Mouse (Mus musculus) embryonic facial prominence, embryonic 14.5 days (tissue): ENCODE results near the gene Lonp2. TPM values are rescaled to one million over a fixed set of nuclear protein-coding genes. Genes with fewer than 3 reads are reported as not detected.

Experiments
- ATAC-seq: fragments of 200-750 bp; cut with Nextera tagmentation; 2 replicates; pipeline ENCODE4 v1.8.0; 2017; ENCODE audit warnings: low read depth, moderate number of reproducible peaks, moderate TSS enrichment
- DNase-seq: peaks from one replicate; pipeline ENCODE4 v3.0.0-alpha.2; 2015; ENCODE audit warnings: low spot score
- H3K27ac ChIP-seq: fragments of 300-500 bp; sonication (generic); replicated peaks from 2 replicates; pipeline ENCODE4 v1.5.1; 2014; ENCODE audit warnings: low read depth, mild to moderate bottlenecking, low read length, moderate library complexity
- H3K27me3 ChIP-seq: fragments of 300-500 bp; sonication (generic); replicated peaks from 2 replicates; pipeline ENCODE4 v1.6.1; 2014; ENCODE audit warnings: low read length; ENCODE audit not compliant: control insufficient read depth, insufficient read depth
- H3K36me3 ChIP-seq: fragments of 300-500 bp; sonication (generic); 2 replicates; pipeline ENCODE4 v1.6.1; 2014; ENCODE audit warnings: low read length, mixed read lengths; ENCODE audit not compliant: control insufficient read depth, insufficient read depth
- H3K4me1 ChIP-seq: fragments of 300-500 bp; sonication (generic); 2 replicates; pipeline ENCODE4 v1.6.1; 2014; ENCODE audit warnings: antibody characterized with exemption, low read length; ENCODE audit not compliant: control insufficient read depth, insufficient read depth
- H3K4me2 ChIP-seq: fragments of 300-500 bp; sonication (generic); 2 replicates; pipeline ENCODE4 v1.6.1; 2014; ENCODE audit warnings: low read depth, mild to moderate bottlenecking, low read length, moderate library complexity, mixed read lengths
- H3K4me3 ChIP-seq: fragments of 300-500 bp; sonication (generic); 2 replicates; pipeline ENCODE4 v1.5.1; 2014; ENCODE audit warnings: low read depth, mild to moderate bottlenecking, low read length
- H3K9ac ChIP-seq: fragments of 300-500 bp; sonication (generic); 2 replicates; pipeline ENCODE4 v1.6.1; 2014; ENCODE audit warnings: low read depth, mild to moderate bottlenecking, low read length, moderate library complexity, mixed read lengths
- H3K9me3 ChIP-seq: fragments of 300-500 bp; sonication (generic); 2 replicates; pipeline ENCODE4 v1.6.1; 2016; ENCODE audit warnings: low read length; ENCODE audit not compliant: control insufficient read depth
- WGBS: fragments of 180-500 bp; shearing (Covaris S2); extraction: QIAGEN DNeasy Blood & Tissue Kit; methylation state at CpG from one replicate; pipeline ENCODE4 v1.1.7; 2014; 5-methylcytosine and 5-hydroxymethylcytosine counted together
- polyA plus RNA-seq: library from polyadenylated mRNA; unstranded; fragments of >200 nt; fragmentation: Nextera tagmentation; extraction: Ambion mirVana; gene quantifications from 2 replicates; pipeline ENCODE4 v1.2.1, GENCODE M21; 2014

The Lonp2 gene
- polyA plus RNA-seq, 1 experiment from 2014 or later: 55.7 TPM

GRCm38 (mm10) chr8:86758651-86759050 lies 134.8 kb downstream of the Lonp2 start:
- Histone ChIP-seq H3K4me2 (no peak overlapping the region), H3K4me3 (no peak overlapping the region), H3K9ac (no peak overlapping the region), H3K36me3 (no peaks in the 10 kb centered on the region), H3K27me3 (no peaks in the 10 kb centered on the region), H3K9me3 (no peaks in the 10 kb centered on the region), H3K27ac (no peak overlapping the region), H3K4me1 (no peaks in the 10 kb centered on the region)
- no peak for DNase-seq
- no peak for ATAC-seq
- 80% methylated on average over 3 of the region's 3 CpGs for WGBS

GRCm38 (mm10) chr8:86759090-86759491 lies 135.2 kb downstream of the Lonp2 start:
- 69% methylated on average over 4 of the region's 4 CpGs for WGBS
- Histone ChIP-seq H3K27me3 (no peaks in the 10 kb centered on the region), H3K27ac (no peak overlapping the region), H3K9ac (no peak overlapping the region), H3K4me2 (no peak overlapping the region), H3K9me3 (no peaks in the 10 kb centered on the region), H3K4me3 (no peak overlapping the region), H3K4me1 (no peaks in the 10 kb centered on the region), H3K36me3 (no peaks in the 10 kb centered on the region)
- no peak for DNase-seq
- no peak for ATAC-seq

DNA sequence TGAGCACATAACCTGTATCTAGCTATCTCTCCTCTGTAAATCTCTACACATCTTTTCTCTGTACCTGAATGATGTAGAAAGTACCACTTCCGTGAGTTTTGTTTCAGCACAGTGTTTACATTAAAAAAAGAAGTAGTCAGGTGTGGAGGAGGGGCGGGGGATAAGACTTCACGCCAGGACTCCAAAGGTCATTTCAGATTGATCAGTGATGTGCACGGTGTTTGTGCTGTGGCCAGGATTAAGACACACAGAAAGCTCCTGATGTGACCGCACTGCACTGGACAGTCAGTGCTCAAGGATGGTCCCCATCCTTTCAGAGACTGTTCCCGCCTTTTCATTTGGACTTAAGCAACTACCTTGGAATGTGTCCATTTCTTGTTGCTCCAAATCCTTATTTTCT lies 136.9 kb downstream of the Lonp2 start:
- H3K9ac ChIP-seq: no peak overlapping the region
- DNase-seq (no peak), ATAC-seq (no peak)
- H3K4me3 ChIP-seq: no peak overlapping the region
- 80% methylated on average over 6 of the region's 6 CpGs for WGBS
- H3K27me3 ChIP-seq: no peaks in the 10 kb centered on the region
- no peaks in the 10 kb centered on the region for H3K9me3 ChIP-seq
- no peak overlapping the region for H3K4me2 ChIP-seq
- no peaks in the 10 kb centered on the region for H3K36me3 ChIP-seq
- H3K27ac ChIP-seq: no peak overlapping the region
- no peaks in the 10 kb centered on the region for H3K4me1 ChIP-seq

DNA sequence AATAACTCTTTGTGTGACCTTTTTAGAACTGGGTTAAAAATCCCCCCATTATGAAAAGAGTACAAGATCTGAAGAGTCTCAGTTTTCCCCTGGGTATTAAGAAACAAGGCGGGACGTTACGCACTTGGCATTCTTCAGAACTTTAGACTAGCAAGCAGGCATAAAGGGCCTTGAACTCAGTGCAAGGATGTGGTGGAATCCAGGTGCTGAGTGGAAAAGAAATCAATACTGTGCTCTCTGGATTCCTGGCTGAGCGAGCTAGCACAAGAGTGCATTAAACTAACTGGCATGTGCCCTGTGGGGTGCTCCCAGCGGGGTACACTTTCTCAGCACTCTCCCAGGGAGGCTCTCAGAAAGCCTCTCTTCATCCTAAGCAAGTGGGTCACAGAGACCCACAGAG lies 139.0 kb downstream of the Lonp2 start:
- H3K36me3 ChIP-seq: no peaks in the 10 kb centered on the region
- ATAC-seq: no peak
- WGBS: 48% methylated on average over 5 of the region's 5 CpGs

DNA sequence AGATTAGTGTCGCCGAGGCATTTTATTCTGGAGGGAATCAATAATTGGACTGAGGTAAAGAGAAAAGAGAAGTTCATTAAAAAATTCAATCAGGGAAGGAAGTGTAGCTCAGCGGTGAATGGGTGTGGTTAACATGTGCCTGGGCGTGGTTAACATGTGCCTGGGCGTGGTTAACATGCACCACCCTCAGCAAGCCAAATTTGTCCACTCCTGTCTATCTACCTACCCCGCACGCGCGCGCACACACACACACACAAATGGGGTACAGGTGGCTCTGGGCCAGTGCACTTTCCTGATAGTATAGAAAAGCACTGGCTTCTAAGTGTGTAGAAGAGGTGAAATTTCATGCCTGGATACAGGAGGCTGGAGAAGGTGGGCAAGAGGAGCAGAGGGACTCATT lies 141.3 kb downstream of the Lonp2 start:
- Histone ChIP-seq H3K9ac (no peak overlapping the region), H3K27ac (no peak overlapping the region), H3K9me3 (no peaks in the 10 kb centered on the region), H3K4me2 (no peak overlapping the region), H3K4me1 (no peaks in the 10 kb centered on the region), H3K27me3 (no peaks in the 10 kb centered on the region), H3K4me3 (no peak overlapping the region), H3K36me3 (no peaks in the 10 kb centered on the region)
- 87% methylated on average over 10 of the region's 10 CpGs for WGBS
- DNase-seq (no peak), ATAC-seq (no peak)

More for the DNA sequence above, 139.0 kb downstream of the Lonp2 start:
- H3K4me1 ChIP-seq: no peaks in the 10 kb centered on the region
- H3K27me3 ChIP-seq: no peaks in the 10 kb centered on the region
- no peak overlapping the region for H3K27ac ChIP-seq
- no peak for DNase-seq
- H3K9me3 ChIP-seq: no peaks in the 10 kb centered on the region
- no peak overlapping the region for H3K4me2 ChIP-seq
- no peak overlapping the region for H3K4me3 ChIP-seq
- no peak overlapping the region for H3K9ac ChIP-seq

DNA sequence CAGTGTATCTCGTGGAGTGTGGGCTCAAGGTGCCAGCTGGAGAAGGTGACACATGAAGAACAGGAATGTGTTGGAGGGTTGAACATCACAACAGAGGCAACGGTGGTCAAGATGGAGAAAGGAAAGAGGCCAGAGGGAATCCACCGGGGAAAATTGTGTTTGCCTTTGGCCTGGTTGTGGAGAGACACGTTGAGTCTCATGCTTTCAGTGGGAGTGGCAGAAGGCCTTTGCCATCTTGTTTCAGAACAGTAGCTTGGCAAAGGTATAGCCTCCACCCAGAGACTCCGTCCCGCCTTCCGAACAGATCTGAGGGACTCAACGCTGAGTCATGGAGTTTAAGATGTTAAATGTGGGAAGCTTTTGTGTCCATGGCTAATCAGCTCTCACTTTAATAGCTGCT lies 141.8 kb downstream of the Lonp2 start:
- no peaks in the 10 kb centered on the region for H3K4me1 ChIP-seq
- H3K36me3 ChIP-seq: no peaks in the 10 kb centered on the region
- WGBS: 90% methylated on average over 8 of the region's 8 CpGs
- ATAC-seq: no peak
- no peak overlapping the region for H3K4me3 ChIP-seq
- H3K9me3 ChIP-seq: no peaks in the 10 kb centered on the region
- DNase-seq: no peak
- H3K4me2 ChIP-seq: no peak overlapping the region
- H3K9ac ChIP-seq: no peak overlapping the region
- no peak overlapping the region for H3K27ac ChIP-seq
- no peaks in the 10 kb centered on the region for H3K27me3 ChIP-seq

DNA sequence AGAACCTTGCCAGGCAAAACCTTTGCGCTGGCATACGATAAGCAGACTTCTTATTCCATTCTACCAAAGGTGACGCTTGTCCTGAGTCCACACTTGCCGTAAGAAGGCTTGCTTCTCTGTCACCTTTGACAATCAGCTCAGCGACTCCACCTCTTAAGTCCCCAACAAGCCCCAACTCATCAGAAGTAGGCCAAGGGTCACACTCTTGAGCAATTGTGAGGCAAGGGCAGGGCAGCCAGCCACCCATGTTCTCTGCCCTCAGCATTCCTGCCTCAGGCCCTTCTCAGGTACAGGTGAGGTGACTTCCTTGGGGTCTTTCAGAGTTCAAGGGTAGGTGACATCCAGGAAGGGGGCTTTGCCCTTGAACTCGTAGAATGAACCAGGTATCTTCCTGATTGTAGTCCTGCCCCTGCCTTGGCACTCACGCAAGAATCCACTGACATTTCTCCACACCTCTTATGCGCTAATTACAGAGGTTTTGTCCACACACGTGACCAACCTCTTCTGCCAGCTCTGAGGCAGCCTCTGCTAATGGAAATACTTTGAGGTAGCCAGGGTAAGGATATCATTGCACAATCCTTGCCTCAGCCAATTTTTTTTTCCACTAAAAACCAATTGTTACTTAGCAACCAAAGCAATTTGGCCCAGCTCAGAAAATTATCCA lies 142.8 kb downstream of the Lonp2 start:
- 87% methylated on average over 9 of the region's 9 CpGs for WGBS
- Histone ChIP-seq H3K4me2 (no peak overlapping the region), H3K9me3 (no peaks in the 10 kb centered on the region), H3K36me3 (no peaks in the 10 kb centered on the region), H3K4me1 (no peaks in the 10 kb centered on the region), H3K27me3 (no peaks in the 10 kb centered on the region), H3K27ac (no peak overlapping the region), H3K4me3 (no peak overlapping the region), H3K9ac (no peak overlapping the region)
- ATAC-seq: no peak
- peak; percentile 42 for DNase-seq

- Histone ChIP-seq H3K27ac (no peak overlapping the region), H3K9ac (no peak overlapping the region), H3K4me2 (no peak overlapping the region), H3K9me3 (no peaks in the 10 kb centered on the region), H3K27me3 (no peaks in the 10 kb centered on the region), H3K36me3 (no peaks in the 10 kb centered on the region), H3K4me1 (no peaks in the 10 kb centered on the region), H3K4me3 (no peak overlapping the region)
- 70% methylated on average over 5 of the region's 5 CpGs for WGBS
- DNase-seq (no peak), ATAC-seq (no peak)
Observed at GRCm38 (mm10) chr8:86768499-86768898, 144.7 kb downstream of the Lonp2 start.

- Histone ChIP-seq H3K27me3 (no peaks in the 10 kb centered on the region), H3K4me3 (no peak overlapping the region), H3K9ac (no peak overlapping the region), H3K4me2 (no peak overlapping the region), H3K4me1 (no peaks in the 10 kb centered on the region), H3K36me3 (no peaks in the 10 kb centered on the region), H3K9me3 (no peaks in the 10 kb centered on the region), H3K27ac (no peak overlapping the region)
- DNase-seq: no peak
- WGBS: 32% methylated on average over 1 of the region's 1 CpGs
- no peak for ATAC-seq
Observed at GRCm38 (mm10) chr8:86769945-86770715, 146.3 kb downstream of the Lonp2 start.
